Mouse (Mus musculus) induced T-regulatory cell, adult 2 months (primary cell): ENCODE results near the gene H2afy2.

Experiments used
- DNase-seq: peaks from one replicate; pipeline ENCODE4 v3.0.0-alpha.2; 2012; ENCODE audit warnings: low read depth

Gene H2afy2

GRCm38 (mm10) chr10:61784414-61784813, 467 bp upstream of the H2afy2 start:
- DNase-seq = no peak

DNA sequence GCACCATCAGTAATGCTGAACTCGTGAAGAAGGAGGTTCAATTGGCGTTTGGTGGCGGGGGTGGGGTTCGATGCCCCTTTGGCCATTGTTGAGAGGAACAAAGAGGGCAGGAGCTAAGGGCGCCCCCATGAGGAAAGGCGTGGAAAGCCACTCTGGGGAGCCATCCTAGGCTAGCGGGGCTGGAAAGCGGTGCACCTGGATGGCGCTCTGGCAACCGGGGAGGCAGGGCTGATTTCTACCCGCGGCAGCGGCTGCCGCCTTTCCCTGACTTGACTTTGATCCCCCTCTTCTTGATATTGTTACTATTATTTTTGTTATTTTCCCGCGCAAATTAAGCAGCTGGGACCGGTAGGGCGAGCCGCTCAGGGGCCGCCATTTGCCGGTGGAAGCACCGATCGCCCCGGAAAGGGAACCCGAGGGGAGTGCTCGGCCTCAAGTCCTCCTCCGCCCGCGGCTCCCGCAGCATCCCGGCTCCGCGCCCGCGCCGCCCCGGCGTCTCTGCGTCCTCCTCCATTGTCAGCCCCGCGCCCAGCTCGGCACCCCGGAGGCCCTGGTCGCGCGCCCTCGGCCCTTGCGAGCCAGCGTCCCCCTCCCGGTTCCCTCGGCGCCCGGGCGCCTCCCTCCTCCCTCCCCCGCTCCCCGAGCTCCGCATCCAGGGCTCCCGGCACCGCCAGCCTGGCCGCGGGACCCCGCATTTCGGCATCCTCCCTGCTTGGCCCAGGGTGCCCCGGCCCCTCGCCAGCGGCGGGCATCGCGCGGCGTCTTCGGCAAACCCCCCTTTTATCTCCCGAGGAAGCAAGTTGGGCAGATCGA, 942 bp downstream of the H2afy2 start:
- peak; percentile 3 for DNase-seq

DNA sequence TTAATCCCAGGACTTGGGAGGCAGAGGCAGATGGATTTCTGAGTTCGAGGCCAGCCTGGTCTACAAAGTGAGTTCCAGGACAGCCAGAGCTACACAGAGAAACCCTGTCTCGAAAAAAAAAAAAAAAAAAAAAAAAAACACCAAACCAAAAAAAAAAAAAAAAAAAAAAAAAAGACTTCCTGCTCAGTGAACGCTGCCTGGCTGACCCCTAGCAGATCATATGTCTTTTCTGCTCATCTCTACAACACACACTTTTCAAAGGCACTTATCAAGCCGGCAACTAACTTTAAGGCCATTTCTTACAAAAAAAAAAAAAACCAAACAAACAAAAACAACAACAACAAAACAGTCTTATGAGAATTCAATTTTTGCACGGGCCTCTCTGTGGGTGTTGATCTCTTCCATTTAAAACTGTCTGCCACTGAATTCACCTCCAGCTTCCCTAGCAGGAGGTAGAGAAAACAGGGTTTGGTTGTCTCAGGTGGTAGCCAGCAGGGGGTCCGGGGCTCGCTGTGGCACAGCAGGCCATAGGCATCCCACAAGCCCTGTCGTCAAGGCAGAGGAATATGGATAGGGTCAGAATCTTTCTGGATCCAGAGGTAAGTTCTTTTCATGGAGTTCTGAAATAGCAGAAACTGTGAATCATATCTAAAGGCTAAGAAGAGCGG, 2.4 kb downstream of the H2afy2 start:
- DNase-seq = no peak

DNA sequence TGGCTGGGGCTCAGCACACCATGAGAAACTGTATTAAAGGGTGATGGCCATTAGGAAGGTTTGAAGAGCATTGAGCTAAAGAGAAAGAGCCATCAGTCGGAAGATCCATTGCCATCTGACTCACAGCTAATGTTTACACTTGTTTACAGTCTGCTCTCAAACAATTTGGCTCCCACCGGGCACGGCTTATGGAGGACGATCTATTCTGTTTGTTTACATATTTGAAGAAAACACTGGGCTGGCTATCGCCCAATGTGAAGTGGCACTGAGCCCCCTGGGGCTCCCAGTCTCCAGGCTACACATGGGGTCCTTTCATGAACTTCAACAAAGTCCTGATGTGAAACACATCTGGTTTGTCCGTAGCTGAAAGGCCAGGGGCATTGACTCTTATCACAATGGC, 17.1 kb downstream of the H2afy2 start:
- DNase-seq = no peak

- DNase-seq = no peak
Measured at GRCm38 (mm10) chr10:61765558-61765957, 18.4 kb downstream of the H2afy2 start.

GRCm38 (mm10) chr10:61764689-61765088, 19.3 kb downstream of the H2afy2 start:
- DNase-seq = no peak

DNA sequence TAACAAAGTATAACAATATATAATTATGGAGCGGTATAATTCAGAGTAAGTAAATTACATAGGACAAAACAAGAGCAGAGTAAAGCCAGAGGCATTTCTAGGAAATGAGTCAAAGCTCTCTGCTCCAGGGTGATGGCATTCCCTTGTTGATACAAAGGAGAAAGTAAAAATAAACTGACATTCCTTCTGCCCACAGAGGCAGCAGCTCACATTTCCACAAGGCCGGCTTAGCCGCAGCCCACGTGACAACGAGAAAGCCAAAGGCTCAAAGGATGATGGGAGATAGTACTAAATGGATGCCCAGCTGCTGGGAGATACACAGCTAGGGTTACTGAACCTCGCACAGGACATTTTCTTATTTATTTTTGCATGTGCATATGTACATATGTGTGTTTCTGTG, 24.1 kb downstream of the H2afy2 start:
- DNase-seq = no peak

DNA sequence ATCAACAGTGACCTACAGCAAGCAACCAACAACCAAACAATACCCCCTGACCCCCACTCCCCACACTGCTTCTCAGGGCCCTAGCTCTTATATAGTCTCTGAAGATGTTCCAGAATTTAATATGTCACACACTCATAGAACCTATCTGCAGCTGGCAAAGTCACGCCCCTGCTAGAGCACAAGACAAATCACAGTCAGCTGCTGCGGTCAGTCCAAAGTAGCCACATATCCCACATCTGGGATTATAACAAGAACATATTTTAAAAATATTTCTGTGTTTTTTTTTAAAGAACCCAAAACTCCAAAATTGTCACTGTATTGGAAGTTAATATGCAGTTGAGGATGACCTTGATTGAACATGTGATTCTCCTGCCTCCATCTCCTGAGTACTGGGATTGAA, 25.0 kb downstream of the H2afy2 start:
- no peak for DNase-seq

DNA sequence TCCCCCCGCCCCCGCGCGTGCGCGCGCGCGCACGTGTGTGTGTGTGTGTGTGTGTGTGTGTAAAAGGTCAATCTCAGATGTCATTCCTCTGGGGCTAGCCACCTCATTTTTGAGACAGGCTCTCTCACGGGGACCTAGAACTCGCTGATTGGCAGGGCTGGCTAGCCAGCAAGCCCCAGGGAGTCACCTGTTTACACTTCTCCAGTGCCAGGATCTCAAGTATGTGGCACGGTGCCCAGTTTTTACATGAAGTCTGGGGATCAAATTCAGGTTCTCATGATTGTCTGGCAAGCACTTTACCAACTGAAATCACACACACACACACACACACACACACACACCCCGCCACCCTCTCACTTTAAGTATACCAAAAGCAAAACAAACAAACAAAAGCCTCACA, 26.9 kb downstream of the H2afy2 start:
- DNase-seq = no peak

DNA sequence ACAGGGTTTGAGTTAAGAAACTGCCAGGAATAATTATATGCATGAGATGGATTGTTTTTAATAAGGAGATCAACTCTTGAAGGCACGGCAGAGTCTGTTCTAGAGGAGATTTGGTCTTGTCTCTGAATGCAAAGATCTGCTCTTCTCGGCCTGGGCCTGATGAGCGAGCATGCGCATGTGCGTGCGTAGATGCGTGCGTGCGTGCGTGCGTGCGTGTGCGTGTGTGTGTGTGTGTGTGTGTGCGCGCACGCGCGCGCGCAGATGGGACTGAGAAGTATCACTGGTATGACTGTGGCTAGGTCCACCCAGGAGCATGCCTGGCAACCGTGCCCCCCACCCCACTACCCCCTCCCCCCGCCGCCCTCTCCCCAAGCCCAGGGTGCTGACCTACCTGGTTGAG, 30.9 kb downstream of the H2afy2 start:
- no peak for DNase-seq

GRCm38 (mm10) chr10:61751534-61752219, 32.3 kb downstream of the H2afy2 start:
- no peak for DNase-seq

DNA sequence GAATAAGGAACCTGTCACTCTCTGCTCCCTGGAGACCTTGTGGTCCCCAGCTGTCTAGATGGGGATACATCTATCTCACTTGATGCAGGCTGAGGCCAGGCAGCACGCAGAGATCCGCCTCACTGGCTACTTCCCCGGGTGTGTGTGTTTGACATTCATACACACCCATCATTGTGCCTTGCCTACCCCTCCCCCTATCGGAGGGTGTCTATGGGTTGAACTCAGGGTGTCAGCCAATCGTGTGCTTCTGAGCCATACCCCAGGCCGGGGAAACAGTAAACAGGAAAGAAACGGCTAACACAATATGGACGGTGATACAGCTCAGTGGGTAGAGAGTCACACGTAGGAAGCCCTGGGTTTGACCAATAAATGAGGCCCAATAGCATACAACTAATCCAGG, 33.9 kb downstream of the H2afy2 start:
- DNase-seq = no peak

GRCm38 (mm10) chr10:61747302-61747701, 36.6 kb downstream of the H2afy2 start:
- no peak for DNase-seq

GRCm38 (mm10) chr10:61745133-61745532, 38.8 kb downstream of the H2afy2 start:
- peak; percentile 9 for DNase-seq

DNA sequence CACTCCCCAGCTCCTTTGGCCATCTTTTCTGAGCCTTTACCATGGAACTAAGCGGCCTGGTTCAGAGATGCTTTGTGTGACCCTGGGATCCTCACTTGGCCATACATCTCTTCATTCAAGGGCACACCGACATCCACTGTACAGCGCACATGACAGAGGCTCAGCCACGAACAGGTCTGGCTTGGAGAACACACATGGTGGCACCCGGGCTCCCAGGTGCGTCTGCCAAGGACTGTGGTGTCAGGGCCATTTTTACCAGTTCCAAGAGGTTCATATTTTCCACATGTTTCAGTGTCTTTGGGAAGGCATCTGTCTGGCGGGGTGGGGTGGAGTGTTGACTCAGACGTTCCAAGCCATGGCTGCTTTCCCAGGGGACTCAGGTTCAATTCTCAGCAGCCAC, 41.6 kb downstream of the H2afy2 start:
- no peak for DNase-seq

- DNase-seq = no peak
Measured at GRCm38 (mm10) chr10:61741873-61742272, 42.1 kb downstream of the H2afy2 start.

DNA sequence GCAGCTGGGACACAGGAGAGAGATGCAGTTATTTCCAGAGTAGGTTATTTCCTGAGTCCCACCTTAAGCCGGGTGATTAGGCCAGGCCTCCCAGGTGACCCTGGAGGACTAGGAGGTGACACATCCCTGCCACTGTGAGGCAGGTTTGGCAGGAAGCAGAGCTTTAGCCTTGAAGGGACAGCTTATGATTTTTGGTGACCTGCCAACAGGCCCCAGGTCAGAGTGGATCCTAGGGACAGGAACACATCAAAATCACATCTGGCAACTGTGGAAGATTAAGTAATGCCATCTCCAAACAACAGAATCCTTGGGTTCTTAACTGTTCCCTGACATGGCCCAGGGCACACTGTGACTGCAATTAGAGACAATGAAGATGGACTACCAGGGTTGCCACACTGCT, 42.6 kb downstream of the H2afy2 start:
- DNase-seq = no peak

GRCm38 (mm10) chr10:61738126-61738525, 45.8 kb downstream of the H2afy2 start:
- no peak for DNase-seq

DNA sequence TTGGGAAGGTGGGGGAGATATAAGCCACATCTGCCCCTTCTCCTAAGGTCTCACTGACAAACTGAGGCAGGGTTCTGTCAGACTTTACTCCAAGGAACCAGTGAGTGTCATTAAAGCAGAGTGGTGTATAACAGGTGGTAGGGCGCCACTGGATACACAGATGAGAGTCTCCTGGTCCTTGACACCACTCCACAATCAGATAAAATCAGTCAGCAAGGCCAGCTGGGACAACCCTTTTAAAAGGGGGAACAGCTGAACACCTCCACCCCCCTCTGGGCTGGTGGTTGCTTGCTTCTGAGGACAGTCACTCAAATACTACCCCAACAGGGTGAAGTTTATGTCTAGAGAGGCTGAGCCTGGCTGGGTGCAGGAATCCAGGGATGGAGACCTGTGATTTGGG, 46.4 kb downstream of the H2afy2 start:
- no peak for DNase-seq

GRCm38 (mm10) chr10:61736671-61737078, 47.3 kb downstream of the H2afy2 start:
- DNase-seq = no peak

DNA sequence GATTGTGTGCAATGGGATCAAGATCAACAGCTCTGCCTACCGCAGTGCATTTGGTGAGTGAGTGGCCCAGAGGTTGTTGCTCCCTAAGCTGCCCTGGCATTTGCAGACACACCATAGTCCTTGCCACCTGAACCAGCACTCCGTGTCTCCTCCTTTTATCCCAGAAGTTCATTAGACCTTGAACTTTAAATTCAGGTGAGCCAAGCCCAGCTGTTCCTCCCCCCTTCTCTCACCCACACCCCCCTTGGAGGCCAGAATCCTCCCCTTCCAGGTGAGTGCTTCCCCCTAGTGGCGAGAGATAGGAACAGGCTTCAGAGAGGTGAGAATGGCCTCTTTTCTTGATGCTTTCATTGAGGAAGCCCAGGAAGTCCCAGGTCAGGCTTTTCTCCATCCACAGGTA, 49.6 kb downstream of the H2afy2 start:
- peak; percentile 68 for DNase-seq

DNA sequence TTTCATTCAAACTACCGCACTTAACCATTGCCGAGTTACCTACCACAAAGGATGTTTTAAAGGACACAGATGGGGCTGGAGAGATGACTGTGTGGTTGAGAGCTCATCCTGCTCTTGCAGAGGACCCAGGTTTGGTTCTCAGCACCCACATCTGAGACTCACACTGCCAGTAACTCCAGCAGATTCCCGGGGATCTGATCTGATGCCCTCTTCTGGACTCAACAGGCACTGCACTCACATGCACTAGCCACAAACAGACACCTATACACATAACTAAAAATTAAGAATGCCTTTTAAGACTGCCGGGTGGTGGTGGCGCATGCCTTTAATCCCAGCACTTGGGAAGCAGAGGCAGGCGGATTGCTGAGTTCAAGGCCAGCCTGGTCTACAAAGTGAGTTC, 53.8 kb downstream of the H2afy2 start:
- DNase-seq = no peak

GRCm38 (mm10) chr10:61729181-61729580, 54.8 kb downstream of the H2afy2 start:
- no peak for DNase-seq
